Mouse (Mus musculus) heart, embryonic 16.5 days (tissue): ENCODE measurements at regions not wholly inside any gene's neighbourhood (a gene's known extent, or its start where the extent isn't known, plus 50 kb on each side); places are given as distances from the start of the nearest gene placed in this dataset.

Experiments used
- ATAC-seq: fragments of 200-750 bp; cut with Nextera tagmentation; replicated peaks from 2 replicates; pipeline ENCODE4 v1.8.0; 2017; ENCODE audit warnings: moderate number of reproducible peaks; ENCODE audit not compliant: insufficient read depth, low FRiP score; ENCODE audit errors: extremely low read depth
- H3K27ac ChIP-seq: fragments of 300-500 bp; sonication (generic); 2 replicates; pipeline ENCODE4 v1.5.1; 2014; ENCODE audit warnings: mild to moderate bottlenecking, low read length, control low read depth, moderate library complexity
- H3K27me3 ChIP-seq: fragments of 300-500 bp; sonication (generic); 2 replicates; pipeline ENCODE4 v1.6.1; 2014; ENCODE audit warnings: low read length, mixed read lengths; ENCODE audit not compliant: control insufficient read depth, insufficient read depth
- H3K36me3 ChIP-seq: fragments of 300-500 bp; sonication (generic); 2 replicates; pipeline ENCODE4 v1.6.1; 2014; ENCODE audit not compliant: control insufficient read depth, insufficient read depth
- H3K4me1 ChIP-seq: fragments of 300-500 bp; sonication (generic); 2 replicates; pipeline ENCODE4 v1.6.1; 2014; ENCODE audit warnings: low read length, mixed read lengths; ENCODE audit not compliant: control insufficient read depth, insufficient read depth
- H3K4me2 ChIP-seq: fragments of 300-500 bp; sonication (generic); 2 replicates; pipeline ENCODE4 v1.6.1; 2014; ENCODE audit warnings: low read depth, mild to moderate bottlenecking, control low read depth, low read length
- H3K4me3 ChIP-seq: fragments of 300-500 bp; sonication (generic); 2 replicates; pipeline ENCODE4 v1.5.1; 2014; ENCODE audit warnings: mild to moderate bottlenecking, control low read depth, low read length
- H3K9ac ChIP-seq: fragments of 300-500 bp; sonication (generic); 2 replicates; pipeline ENCODE4 v1.6.1; 2014; ENCODE audit warnings: low read length, control low read depth
- H3K9me3 ChIP-seq: fragments of 300-500 bp; sonication (generic); replicated peaks from 2 replicates; pipeline ENCODE4 v1.6.1; 2016; ENCODE audit warnings: low read length; ENCODE audit not compliant: control insufficient read depth
- WGBS: fragments of 180-500 bp; shearing (Covaris S2); extraction: QIAGEN DNeasy Blood & Tissue Kit; methylation state at CpG from one replicate; pipeline ENCODE4 v1.1.7; 2014; 5-methylcytosine and 5-hydroxymethylcytosine counted together

GRCm38 (mm10) chr2:148160997-148161396, 114.2 kb upstream of the Foxa2 start:
- no peaks in the 10 kb centered on the region for H3K9me3 ChIP-seq
- no peaks in the 10 kb centered on the region for H3K27me3 ChIP-seq
- H3K36me3 ChIP-seq: no peaks in the 10 kb centered on the region
- no peaks in the 10 kb centered on the region for H3K4me1 ChIP-seq
- no peak overlapping the region for H3K4me3 ChIP-seq
- no peak overlapping the region for H3K27ac ChIP-seq
- H3K4me2 ChIP-seq: no peak overlapping the region
- no peak overlapping the region for H3K9ac ChIP-seq
- ATAC-seq: no peak
- 94% methylated on average over 12 of the region's 12 CpGs for WGBS

DNA sequence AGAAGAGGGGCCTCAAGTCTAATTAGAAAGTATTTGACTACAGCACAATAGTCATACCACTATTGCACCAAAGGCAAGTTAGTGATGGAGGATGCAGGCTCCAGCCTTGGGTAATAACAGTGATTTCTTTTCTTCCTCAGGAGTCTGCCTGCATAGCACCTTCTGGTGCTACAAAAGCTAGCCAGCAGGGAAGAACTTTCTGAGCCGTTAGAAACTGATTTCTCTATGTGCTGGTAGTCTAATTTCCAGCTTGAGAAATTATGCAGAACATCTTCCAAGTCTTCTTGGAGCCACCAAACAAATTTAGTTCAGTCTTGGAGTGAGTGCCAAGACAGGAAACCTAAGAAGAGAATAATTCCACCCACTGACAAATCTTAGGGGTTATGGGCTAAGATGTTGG, 115.2 kb upstream of the Foxa2 start:
- no peaks in the 10 kb centered on the region for H3K4me1 ChIP-seq
- H3K9me3 ChIP-seq: no peaks in the 10 kb centered on the region
- no peaks in the 10 kb centered on the region for H3K27me3 ChIP-seq
- no peaks in the 10 kb centered on the region for H3K36me3 ChIP-seq
- no peak for ATAC-seq
- H3K27ac ChIP-seq: no peak overlapping the region
- no peak overlapping the region for H3K4me2 ChIP-seq
- no peak overlapping the region for H3K9ac ChIP-seq
- H3K4me3 ChIP-seq: no peak overlapping the region
- 71% methylated on average over 1 of the region's 1 CpGs for WGBS

- H3K4me1 ChIP-seq: no peaks in the 10 kb centered on the region
- ATAC-seq: no peak
- H3K27me3 ChIP-seq: no peaks in the 10 kb centered on the region
- H3K27ac ChIP-seq: no peak overlapping the region
- no peaks in the 10 kb centered on the region for H3K36me3 ChIP-seq
- no peaks in the 10 kb centered on the region for H3K9me3 ChIP-seq
- no peak overlapping the region for H3K9ac ChIP-seq
- H3K4me3 ChIP-seq: no peak overlapping the region
- WGBS: 100% methylated on average over 1 of the region's 1 CpGs
- no peak overlapping the region for H3K4me2 ChIP-seq
These were observed 115.8 kb upstream of the Foxa2 start for GRCm38 (mm10) chr2:148162562-148162961.

GRCm38 (mm10) chr2:148171113-148171512, 124.3 kb upstream of the Foxa2 start:
- Histone ChIP-seq H3K27me3 (no peaks in the 10 kb centered on the region), H3K9me3 (no peaks in the 10 kb centered on the region), H3K4me3 (no peak overlapping the region), H3K4me2 (no peak overlapping the region), H3K9ac (no peak overlapping the region), H3K27ac (peak overlapping the region; percentile 70), H3K36me3 (no peaks in the 10 kb centered on the region), H3K4me1 (peaks cover 14% of the 10 kb centered on the region)
- peak; percentile 76 for ATAC-seq
- 28% methylated on average over 4 of the region's 4 CpGs for WGBS

DNA sequence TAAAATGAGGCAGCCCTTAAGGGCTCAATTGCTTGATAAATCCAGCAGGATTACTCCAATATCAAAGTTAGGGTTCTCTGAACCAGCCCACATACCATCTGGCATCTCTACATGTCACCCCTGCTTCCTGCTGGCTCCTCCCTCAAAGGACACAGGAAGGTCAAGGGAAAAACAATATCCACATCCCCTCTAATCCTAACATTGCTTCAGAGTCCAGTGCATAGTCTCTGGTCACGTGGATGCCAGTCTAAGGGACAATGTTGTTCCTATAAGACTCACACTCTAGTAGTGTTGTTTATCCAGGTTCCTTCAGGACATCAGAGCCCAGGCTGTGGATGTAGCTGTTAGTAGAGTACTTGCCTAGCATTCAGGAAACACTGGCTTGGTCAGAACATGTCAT, 124.9 kb upstream of the Foxa2 start:
- H3K4me2 ChIP-seq: no peak overlapping the region
- peaks cover 14% of the 10 kb centered on the region for H3K4me1 ChIP-seq
- H3K9ac ChIP-seq: no peak overlapping the region
- H3K27ac ChIP-seq: peak overlapping the region; percentile 70
- H3K4me3 ChIP-seq: no peak overlapping the region
- peak; percentile 45; the same call in 1 of the 2 replicates for ATAC-seq
- 31% methylated on average over 1 of the region's 1 CpGs for WGBS
- H3K9me3 ChIP-seq: no peaks in the 10 kb centered on the region
- H3K27me3 ChIP-seq: no peaks in the 10 kb centered on the region
- no peaks in the 10 kb centered on the region for H3K36me3 ChIP-seq

DNA sequence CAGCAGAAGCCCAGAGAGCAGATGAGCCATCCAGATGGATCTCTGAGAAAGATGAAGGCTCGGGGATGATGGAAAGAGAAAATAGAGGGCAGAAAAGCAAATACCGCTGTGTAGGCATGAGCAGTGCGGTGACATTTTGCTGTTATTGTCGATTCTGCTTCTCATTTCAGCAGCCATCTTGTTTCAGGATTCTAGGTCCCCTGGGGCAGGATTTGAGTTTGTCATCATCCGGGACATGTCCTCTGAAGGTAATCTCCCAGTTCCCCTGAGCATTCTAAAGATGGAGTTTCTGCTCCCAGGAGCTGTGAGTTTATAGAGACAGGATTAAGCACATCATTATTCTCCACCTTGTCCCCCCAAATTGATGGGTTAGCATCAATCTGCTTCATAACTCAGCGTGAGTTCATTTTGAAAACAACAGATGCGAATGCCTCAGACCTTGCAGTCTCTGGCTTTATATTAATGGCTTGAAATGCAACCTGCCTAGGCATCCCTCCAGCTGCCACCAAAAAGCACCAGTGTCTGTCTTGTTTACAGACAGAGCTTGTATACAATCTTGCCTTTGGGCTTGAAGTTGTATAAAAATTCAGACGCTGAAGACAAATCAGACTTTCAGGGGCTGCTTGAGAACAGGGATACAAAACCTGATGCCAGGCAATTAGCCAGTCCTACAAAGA, 128.6 kb upstream of the Foxa2 start:
- no peaks in the 10 kb centered on the region for H3K9me3 ChIP-seq
- no peak overlapping the region for H3K27ac ChIP-seq
- no peaks in the 10 kb centered on the region for H3K27me3 ChIP-seq
- no peak for ATAC-seq
- H3K4me1 ChIP-seq: peaks cover 14% of the 10 kb centered on the region
- WGBS: 77% methylated on average over 8 of the region's 8 CpGs
- no peaks in the 10 kb centered on the region for H3K36me3 ChIP-seq
- no peak overlapping the region for H3K9ac ChIP-seq
- H3K4me3 ChIP-seq: no peak overlapping the region
- no peak overlapping the region for H3K4me2 ChIP-seq

- no peaks in the 10 kb centered on the region for H3K27me3 ChIP-seq
- H3K9me3 ChIP-seq: no peaks in the 10 kb centered on the region
- no peaks in the 10 kb centered on the region for H3K36me3 ChIP-seq
- H3K27ac ChIP-seq: no peak overlapping the region
- no peak overlapping the region for H3K9ac ChIP-seq
- H3K4me3 ChIP-seq: no peak overlapping the region
- 0 out of 2 replicates have a peak, but pooled peaks cover 3% of the 10 kb centered on the region for H3K4me1 ChIP-seq
- ATAC-seq: no peak
- WGBS: 55% methylated on average over 2 of the region's 2 CpGs
- H3K4me2 ChIP-seq: no peak overlapping the region
These were observed 133.5 kb upstream of the Foxa2 start for GRCm38 (mm10) chr2:148180245-148180644.

GRCm38 (mm10) chr2:148181518-148181917, 134.7 kb upstream of the Foxa2 start:
- Histone ChIP-seq H3K36me3 (no peaks in the 10 kb centered on the region), H3K27me3 (no peaks in the 10 kb centered on the region), H3K9me3 (no peaks in the 10 kb centered on the region), H3K9ac (no peak overlapping the region), H3K27ac (no peak overlapping the region), H3K4me1 (peaks cover 5% of the 10 kb centered on the region; the same call in 1 of the 2 replicates), H3K4me3 (no peak overlapping the region), H3K4me2 (no peak overlapping the region)
- ATAC-seq: no peak
- WGBS: 73% methylated on average over 2 of the region's 2 CpGs

DNA sequence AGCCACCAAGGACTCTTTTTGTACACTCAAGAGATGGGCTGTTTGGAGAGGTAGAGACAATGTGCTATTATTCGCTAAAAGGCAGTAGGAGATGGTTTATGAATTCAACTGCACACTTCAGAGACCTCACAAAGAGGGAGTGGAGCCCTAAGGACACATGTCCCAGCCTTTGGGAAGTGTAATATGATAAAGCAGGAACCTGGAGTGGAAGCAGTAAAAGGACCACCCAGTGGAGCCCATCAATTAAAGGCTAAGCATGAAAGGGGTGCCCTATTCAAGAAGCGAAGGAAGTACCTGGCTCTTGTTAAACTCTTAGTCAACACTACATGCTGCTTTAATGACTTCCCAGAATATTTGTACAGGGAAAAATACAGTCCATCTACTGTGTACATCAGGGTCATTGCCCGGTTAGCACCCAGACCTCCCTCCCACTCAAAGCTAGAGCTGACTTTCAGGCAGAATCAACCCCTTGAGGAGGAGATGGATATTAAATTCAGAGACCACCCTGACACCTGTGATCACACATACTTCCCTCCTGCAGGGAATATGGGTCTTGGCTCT, 135.8 kb upstream of the Foxa2 start:
- Histone ChIP-seq H3K27ac (no peak overlapping the region), H3K4me2 (no peak overlapping the region), H3K9ac (no peak overlapping the region), H3K36me3 (no peaks in the 10 kb centered on the region), H3K27me3 (no peaks in the 10 kb centered on the region), H3K4me3 (no peak overlapping the region), H3K9me3 (no peaks in the 10 kb centered on the region), H3K4me1 (peaks cover 6% of the 10 kb centered on the region)
- no peak for ATAC-seq
- 81% methylated on average over 3 of the region's 3 CpGs for WGBS
